ENCODE assay signal across 8 mouse cellular contexts in genomic region chr17:25795609-25796092, GRCm38 (mm10). TPM values are rescaled to one million over a fixed set of nuclear protein-coding genes. Genes with fewer than 3 reads are reported as not detected.
DNase-seq lines count a peak whose midpoint lies in the region; ATAC-seq and TF ChIP-seq lines count a peak whose summit lies in the region.

Gene AC134908.4 (minus strand): TSS chr17:25795659.

- H3K27ac ChIP-seq in heart, embryonic 13.5 days (replicated peaks): no peak within 1 kb of the TSS
- no peak within 1 kb of the TSS for H3K27ac ChIP-seq in bone marrow macrophage, adult 2 months (ENCODE audit: insufficient read depth, low read depth, low read length)
- 0 out of 4 replicates have a peak within 1 kb of the TSS, but pooled peaks of 1 of the 2 experiments have one; percentile 24 for H3K27ac ChIP-seq in heart, embryonic 14.5 days (replicated peaks in 1 of 2; ENCODE audit: control insufficient read depth in 1 of 2, insufficient read depth in 1 of 2, low read depth in 2 of 2, low read length in 2 of 2)
- H3K27ac ChIP-seq in midbrain, embryonic 14.5 days (replicated peaks; ENCODE audit: low read depth, low read length): 0 out of 2 replicates have a peak within 1 kb of the TSS, but pooled peaks have one; percentile 2

- H3K36me3 ChIP-seq in heart, embryonic 13.5 days: no peaks in the 10 kb centered on the region
- H3K36me3 ChIP-seq in heart, embryonic 14.5 days (ENCODE audit: control insufficient read depth, insufficient read depth, low read length): no peaks in the 10 kb centered on the region
- no peaks in the 10 kb centered on the region for H3K36me3 ChIP-seq in midbrain, embryonic 14.5 days (ENCODE audit: control insufficient read depth, insufficient read depth, low read length)

- intact Hi-C loops in heart, postnatal 36 days (cut with DNase I): loop anchor here (1.0 kb wide), 1 partner anchor 22 kb away; the partner anchor contains the start of gene Narfl

- WGBS in heart, embryonic 13.5 days: 21% methylated on average over 6 of the region's 6 CpGs
- WGBS in heart, embryonic 14.5 days: 40% methylated on average over 6 of the region's 6 CpGs
- WGBS in midbrain, embryonic 14.5 days: 3% methylated on average over 6 of the region's 6 CpGs

- H3K4me1 ChIP-seq in heart, embryonic 13.5 days: peaks cover 51% of the 10 kb centered on the region
- peaks cover 23% of the 10 kb centered on the region for H3K4me1 ChIP-seq in bone marrow macrophage, adult 2 months (ENCODE audit: control insufficient read depth, insufficient read depth, low read length)
- peaks cover 21 to 36% of the 10 kb centered on the region in 2 experiments for H3K4me1 ChIP-seq in heart, embryonic 14.5 days (ENCODE audit: control insufficient read depth in 2 of 2, insufficient read depth in 2 of 2, low read length in 2 of 2)
- H3K4me1 ChIP-seq in midbrain, embryonic 14.5 days (ENCODE audit: control insufficient read depth, insufficient read depth, low read length): peaks cover 43% of the 10 kb centered on the region

- H3K27me3 ChIP-seq in heart, embryonic 13.5 days (replicated peaks): no peaks in the 10 kb centered on the region
- H3K27me3 ChIP-seq in heart, embryonic 14.5 days (ENCODE audit: control insufficient read depth, insufficient read depth, low read length): no peaks in the 10 kb centered on the region
- H3K27me3 ChIP-seq in midbrain, embryonic 14.5 days (ENCODE audit: control insufficient read depth, insufficient read depth, low read length): no peaks in the 10 kb centered on the region

- no peak for ATAC-seq in heart, embryonic 13.5 days (ENCODE audit: extremely low read depth, insufficient number of reproducible peaks, low FRiP score, low TSS enrichment)
- no peak for ATAC-seq in heart, embryonic 14.5 days (ENCODE audit: insufficient number of reproducible peaks, insufficient read depth, low FRiP score, low read depth)
- ATAC-seq in midbrain, embryonic 14.5 days (ENCODE audit: low FRiP score, low TSS enrichment): no peak

- H3K4me3 ChIP-seq in heart, embryonic 13.5 days: peak within 1 kb of the TSS; percentile 77
- H3K4me3 ChIP-seq in bone marrow macrophage, adult 2 months (ENCODE audit: insufficient read depth, low read length): peak within 1 kb of the TSS; percentile 89
- H3K4me3 ChIP-seq in heart, embryonic 14.5 days (ENCODE audit: control insufficient read depth in 1 of 2, insufficient read depth in 1 of 2, low read depth in 1 of 2, low read length in 2 of 2): peak within 1 kb of the TSS; percentile 61 to 86
- peak within 1 kb of the TSS; percentile 46 for H3K4me3 ChIP-seq in midbrain, embryonic 14.5 days (replicated peaks; ENCODE audit: low read depth, low read length)

- no peaks in the 10 kb centered on the region for H3K9me3 ChIP-seq in heart, embryonic 13.5 days
- no peaks in the 10 kb centered on the region for H3K9me3 ChIP-seq in heart, embryonic 14.5 days (ENCODE audit: control insufficient read depth, low read length)
- H3K9me3 ChIP-seq in midbrain, embryonic 14.5 days (ENCODE audit: control insufficient read depth, low read length): no peaks in the 10 kb centered on the region

- TF ChIP-seq POLR2A in bone marrow macrophage, adult 2 months (IDR thresholded peaks at IDR 0.05; ENCODE audit: borderline replicate concordance, low read depth, low read length): no peak

- TF ChIP-seq CTCF in bone marrow macrophage, adult 2 months (IDR thresholded peaks at IDR 0.05; ENCODE audit: low read depth, low read length): no peak

- no peak for DNase-seq in heart, postnatal 36 days
- peak; percentile 51 to 72 for DNase-seq in kidney, postnatal 4 days
- no peak for DNase-seq in midbrain, embryonic 14.5 days
- DNase-seq in spleen, postnatal 14 days (ENCODE audit: low spot score in 2 of 2): no peak
- DNase-seq in gastrocnemius, postnatal 25 days: no peak

- peak within 1 kb of the TSS; percentile 85 for H3K9ac ChIP-seq in heart, embryonic 13.5 days
- H3K9ac ChIP-seq in heart, embryonic 14.5 days (ENCODE audit: low read length): peak within 1 kb of the TSS; percentile 67
- H3K9ac ChIP-seq in midbrain, embryonic 14.5 days (replicated peaks; ENCODE audit: low read length): peak within 1 kb of the TSS; percentile 44; the same call in 1 of the 2 replicates

- peak within 1 kb of the TSS; percentile 97 for H3K4me2 ChIP-seq in heart, embryonic 13.5 days
- H3K4me2 ChIP-seq in heart, embryonic 14.5 days (ENCODE audit: low read length): peak within 1 kb of the TSS; percentile 95
- H3K4me2 ChIP-seq in midbrain, embryonic 14.5 days (ENCODE audit: low read length): peak within 1 kb of the TSS; percentile 76

RNA-seq across cellular contexts. Expression of gene AC134908.4, which starts in this region (rescaled TPM):
- polyA plus RNA-seq in heart, embryonic 13.5 days (2015; fragmentation: Nextera tagmentation; extraction: Ambion mirVana): 0.84 TPM in 1 of 2 replicates, not detected in the other
- under 1 TPM in 1 of 2 experiments, not detected in 1; 0.46 TPM for total RNA-seq in heart, postnatal 36 days (2021)
- not detected in 2 replicates for polyA plus RNA-seq in bone marrow macrophage, adult 2 months (2012; ENCODE audit: insufficient read depth, insufficient read length, missing spikeins)
- polyA plus RNA-seq in heart, embryonic 14.5 days (2014; fragmentation: Nextera tagmentation; extraction: Ambion mirVana): not detected in 2 replicates
- polyA plus RNA-seq in midbrain, embryonic 14.5 days (2014; fragmentation: Nextera tagmentation; extraction: Ambion mirVana): not detected in 2 replicates
- not detected for total RNA-seq in gastrocnemius, postnatal 25 days (2021)

Comparison
In these comparisons a context has a peak if more than half of its experiments do, and no peak if none do; other contexts are left out.
1. DNase-seq: peak in kidney, postnatal 4 days (2 of 2); none in heart, postnatal 36 days (0 of 2), midbrain, embryonic 14.5 days (single experiment), spleen, postnatal 14 days (0 of 2) and gastrocnemius, postnatal 25 days (single experiment).
2. Peak in every context shown above with its lines, with median percentiles within 50 percentile points of each other: H3K4me2 ChIP-seq, H3K4me3 ChIP-seq and H3K9ac ChIP-seq.